Mouse (Mus musculus) cortical plate, adult 2 months (tissue): ENCODE data around the gene Ffar3.

Experiments
- CTCF ChIP-seq: fragments of 200-500 bp; IDR thresholded peaks from 2 replicates; pipeline ENCODE4 v1.5.1; 2011; ENCODE audit warnings: mild to moderate bottlenecking, control low read depth, low read length; ENCODE audit not compliant: insufficient read depth; ENCODE audit errors: extremely low read depth
- POLR2A ChIP-seq: fragments of 200-500 bp; IDR thresholded peaks from 2 replicates; pipeline ENCODE4 v1.6.1; 2011; ENCODE audit warnings: mild to moderate bottlenecking, low read length, control low read depth; ENCODE audit not compliant: insufficient read depth; ENCODE audit errors: extremely low read depth

DNA sequence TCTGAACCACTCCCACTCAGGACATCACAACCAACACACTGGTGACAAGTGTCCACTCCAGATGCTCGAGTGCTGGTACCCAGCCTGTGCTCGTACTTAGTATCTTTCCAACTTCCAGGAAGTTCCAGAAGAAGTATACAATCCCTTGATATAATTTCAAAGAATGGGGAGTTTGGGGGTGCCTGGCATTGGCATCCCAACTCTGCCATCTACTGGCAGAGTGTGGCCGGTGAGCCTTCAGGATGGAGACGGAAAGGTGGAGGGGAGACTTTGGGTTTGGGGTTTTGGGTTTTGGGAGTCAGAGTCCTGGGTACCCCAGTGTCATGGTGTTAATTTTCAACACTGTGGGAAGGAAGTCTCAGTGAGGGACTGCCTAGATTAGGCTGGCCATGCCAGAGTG lies 48.1 kb upstream of the Ffar3 start:
- TF ChIP-seq CTCF = peak; percentile 59
- no peak for TF ChIP-seq POLR2A
